Mouse (Mus musculus) kidney, embryonic 15.5 days (tissue): Measurements from ENCODE around the gene Mb21d2. TPM values are rescaled to one million over a fixed set of nuclear protein-coding genes. Genes with fewer than 3 reads are reported as not detected.

Experiments used
- ATAC-seq: fragments of 200-750 bp; cut with Nextera tagmentation; replicated peaks from 2 replicates; pipeline ENCODE4 v1.8.0; 2017; ENCODE audit warnings: moderate TSS enrichment; ENCODE audit not compliant: low FRiP score
- H3K27ac ChIP-seq: fragments of 300-500 bp; sonication (generic); 2 replicates; pipeline ENCODE4 v1.5.1; 2015; ENCODE audit warnings: mild to moderate bottlenecking, inconsistent platforms
- H3K27me3 ChIP-seq: fragments of 300-500 bp; sonication (generic); 2 replicates; pipeline ENCODE4 v1.6.1; 2015; ENCODE audit warnings: inconsistent platforms
- H3K36me3 ChIP-seq: fragments of 300-500 bp; sonication (generic); 2 replicates; pipeline ENCODE4 v1.6.1; 2015; ENCODE audit warnings: inconsistent platforms
- H3K4me1 ChIP-seq: fragments of 300-500 bp; sonication (generic); 2 replicates; pipeline ENCODE4 v1.6.1; 2015; ENCODE audit warnings: inconsistent platforms
- H3K4me2 ChIP-seq: fragments of 300-500 bp; sonication (generic); 2 replicates; pipeline ENCODE4 v1.6.1; 2015; ENCODE audit warnings: moderate library complexity, mild to moderate bottlenecking, inconsistent platforms
- H3K4me3 ChIP-seq: fragments of 300-500 bp; sonication (generic); replicated peaks from 2 replicates; pipeline ENCODE4 v1.5.1; 2015; ENCODE audit warnings: mild to moderate bottlenecking, inconsistent platforms
- H3K9ac ChIP-seq: fragments of 300-500 bp; sonication (generic); 2 replicates; pipeline ENCODE4 v1.6.1; 2015; ENCODE audit warnings: mild to moderate bottlenecking, inconsistent platforms
- H3K9me3 ChIP-seq: fragments of 300-500 bp; sonication (generic); replicated peaks from 2 replicates; pipeline ENCODE4 v1.6.1; 2016; ENCODE audit warnings: inconsistent platforms
- WGBS: fragments of 180-500 bp; shearing (Covaris S2); methylation state at CpG from one replicate; pipeline ENCODE4 v1.1.7; 2015; ENCODE audit warnings: mixed read lengths; 5-methylcytosine and 5-hydroxymethylcytosine counted together
- polyA plus RNA-seq: library from polyadenylated mRNA; unstranded; fragments of >200 nt; fragmentation: Nextera tagmentation; extraction: Ambion mirVana; gene quantifications from 2 replicates; pipeline ENCODE4 v1.2.1, GENCODE M21; 2015

The Mb21d2 gene
- polyA plus RNA-seq, 1 experiment from 2014 or later: 6.7 TPM

DNA sequence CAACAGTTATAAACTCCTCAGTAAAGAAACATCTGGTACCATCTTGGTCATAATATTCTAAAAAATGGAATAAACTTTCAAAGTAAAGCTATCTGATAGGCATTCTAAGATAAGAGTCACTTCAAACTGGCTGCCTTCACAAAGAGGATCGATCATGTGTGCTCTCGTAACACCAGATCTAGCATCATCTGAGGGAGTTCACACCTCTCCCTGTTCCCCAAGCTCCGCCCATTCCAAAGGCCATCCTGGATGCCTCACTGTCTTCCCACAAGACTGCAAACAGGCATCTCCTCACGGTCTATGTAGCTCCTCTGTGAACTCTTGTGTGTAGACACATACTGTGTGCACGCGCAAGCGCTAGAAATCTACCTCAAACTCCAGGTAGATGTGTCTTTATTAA lies 32.9 kb downstream of the Mb21d2 start:
- Histone ChIP-seq H3K9ac (no peak overlapping the region), H3K36me3 (no peaks in the 10 kb centered on the region), H3K27ac (no peak overlapping the region), H3K4me1 (peaks cover 39% of the 10 kb centered on the region), H3K27me3 (no peaks in the 10 kb centered on the region), H3K4me2 (no peak overlapping the region), H3K9me3 (no peaks in the 10 kb centered on the region), H3K4me3 (no peak overlapping the region)
- no peak for ATAC-seq
- WGBS: 94% methylated on average over 7 of the region's 7 CpGs

DNA sequence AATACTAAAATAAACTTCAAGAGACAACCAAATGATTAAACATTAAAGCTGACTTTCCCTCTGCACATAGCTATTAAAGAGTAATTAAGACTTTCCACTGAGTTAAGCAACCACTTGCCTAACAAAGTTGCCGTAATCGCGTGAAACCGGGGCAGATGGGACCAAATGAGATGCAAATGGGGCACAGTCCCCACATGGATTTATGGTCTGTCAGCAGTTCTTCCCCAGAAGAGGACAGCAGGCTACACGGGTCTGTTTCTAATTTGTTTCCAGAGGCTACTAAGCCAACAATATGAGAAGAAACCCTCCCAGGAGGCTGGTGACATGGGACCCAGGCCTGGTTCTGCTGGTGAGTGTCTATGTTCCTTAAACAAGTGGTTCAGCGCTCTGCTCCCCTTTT lies 34.6 kb downstream of the Mb21d2 start:
- H3K27ac ChIP-seq: no peak overlapping the region
- peaks cover 50% of the 10 kb centered on the region for H3K4me1 ChIP-seq
- H3K9ac ChIP-seq: no peak overlapping the region
- H3K4me3 ChIP-seq: no peak overlapping the region
- peaks cover 3% of the 10 kb centered on the region; the same call in 1 of the 2 replicates for H3K9me3 ChIP-seq
- H3K36me3 ChIP-seq: peaks cover 2% of the 10 kb centered on the region
- 52% methylated on average over 6 of the region's 6 CpGs for WGBS
- no peak overlapping the region for H3K4me2 ChIP-seq
- no peak for ATAC-seq
- no peaks in the 10 kb centered on the region for H3K27me3 ChIP-seq

DNA sequence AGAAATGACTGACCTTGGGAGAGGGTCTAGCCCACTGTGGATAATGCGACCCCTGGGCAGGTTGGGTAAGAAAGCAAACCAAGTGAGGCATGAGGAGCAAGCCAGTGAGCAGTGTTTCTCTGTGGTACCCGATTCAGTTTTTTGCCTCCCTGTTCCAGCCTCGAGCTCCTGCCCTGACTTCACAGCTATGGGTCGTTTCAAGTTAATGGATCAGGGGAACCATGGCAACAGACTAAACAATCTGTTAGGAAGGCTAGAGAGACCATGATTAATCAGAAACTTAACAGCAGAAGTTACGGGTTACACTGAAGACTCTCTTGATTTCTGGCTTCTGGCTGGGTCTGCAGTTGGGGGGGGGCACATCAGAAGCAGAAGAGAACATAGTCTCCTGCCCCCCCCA lies 36.2 kb downstream of the Mb21d2 start:
- no peak overlapping the region for H3K4me3 ChIP-seq
- H3K27ac ChIP-seq: no peak overlapping the region
- no peak overlapping the region for H3K9ac ChIP-seq
- H3K36me3 ChIP-seq: peaks cover 6% of the 10 kb centered on the region
- no peak overlapping the region for H3K4me2 ChIP-seq
- no peak for ATAC-seq
- peaks cover 38% of the 10 kb centered on the region for H3K4me1 ChIP-seq
- WGBS: 25% methylated on average over 5 of the region's 5 CpGs
- H3K9me3 ChIP-seq: peaks cover 6% of the 10 kb centered on the region; the same call in 1 of the 2 replicates
- no peaks in the 10 kb centered on the region for H3K27me3 ChIP-seq

DNA sequence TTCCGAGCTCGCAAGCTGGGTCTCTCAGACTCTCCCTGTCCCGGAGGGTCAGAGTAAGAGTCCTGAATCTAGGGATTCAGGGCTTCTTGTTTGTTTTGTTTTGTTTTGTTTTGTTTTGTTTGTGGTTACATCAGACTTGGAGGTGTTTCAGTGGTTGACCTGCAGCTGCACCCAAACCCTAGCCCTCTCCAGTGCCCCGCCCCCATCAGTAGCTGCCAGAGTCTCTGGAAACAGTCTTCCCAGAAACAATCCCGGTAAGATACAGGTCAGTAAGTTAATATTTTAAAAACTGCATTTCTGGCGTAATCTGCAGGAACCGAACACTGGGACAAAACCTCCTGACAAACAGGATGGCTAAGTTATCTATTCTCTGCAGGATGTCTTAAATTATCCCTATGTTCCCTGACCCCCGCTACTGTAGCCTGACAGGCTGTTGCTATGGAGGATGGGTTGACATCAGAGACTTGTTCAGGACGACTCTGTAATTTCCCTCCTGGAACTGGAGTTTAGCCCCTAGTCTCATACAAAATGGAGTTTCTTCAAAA lies 43.2 kb downstream of the Mb21d2 start:
- no peak overlapping the region for H3K27ac ChIP-seq

DNA sequence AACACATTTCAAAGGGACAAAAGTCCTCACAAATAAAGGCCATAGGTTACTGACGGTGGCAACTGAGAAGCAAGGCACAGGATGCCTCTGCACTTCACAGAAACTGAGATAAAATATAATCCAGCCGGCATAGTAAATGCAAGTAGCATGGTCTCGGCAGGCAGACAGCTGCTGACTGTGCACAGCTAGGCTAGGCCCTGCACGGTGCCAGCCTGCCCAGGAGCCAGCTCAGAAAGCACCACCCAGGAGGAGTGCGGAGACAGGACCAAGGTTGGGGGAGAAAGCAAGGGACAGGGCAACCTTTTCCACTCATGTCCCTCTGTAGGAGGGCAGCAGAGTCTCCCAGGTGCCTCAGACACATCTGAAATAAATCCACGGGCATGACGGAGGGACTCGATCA lies 44.0 kb downstream of the Mb21d2 start:
- no peaks in the 10 kb centered on the region for H3K27me3 ChIP-seq
- peaks cover 43% of the 10 kb centered on the region for H3K4me1 ChIP-seq
- no peak overlapping the region for H3K9ac ChIP-seq
- ATAC-seq: no peak
- H3K36me3 ChIP-seq: peaks cover 6% of the 10 kb centered on the region
- 89% methylated on average over 8 of the region's 8 CpGs for WGBS
- H3K9me3 ChIP-seq: peaks cover 6% of the 10 kb centered on the region; the same call in 1 of the 2 replicates
- no peak overlapping the region for H3K4me3 ChIP-seq
- H3K27ac ChIP-seq: no peak overlapping the region
- no peak overlapping the region for H3K4me2 ChIP-seq

More for the DNA sequence above, 43.2 kb downstream of the Mb21d2 start:
- WGBS: 58% methylated on average over 9 of the region's 9 CpGs
- Histone ChIP-seq H3K27me3 (no peaks in the 10 kb centered on the region), H3K36me3 (peaks cover 6% of the 10 kb centered on the region), H3K4me1 (peaks cover 43% of the 10 kb centered on the region), H3K4me3 (no peak overlapping the region), H3K9ac (no peak overlapping the region), H3K4me2 (no peak overlapping the region), H3K9me3 (peaks cover 6% of the 10 kb centered on the region; the same call in 1 of the 2 replicates)
- ATAC-seq: no peak

DNA sequence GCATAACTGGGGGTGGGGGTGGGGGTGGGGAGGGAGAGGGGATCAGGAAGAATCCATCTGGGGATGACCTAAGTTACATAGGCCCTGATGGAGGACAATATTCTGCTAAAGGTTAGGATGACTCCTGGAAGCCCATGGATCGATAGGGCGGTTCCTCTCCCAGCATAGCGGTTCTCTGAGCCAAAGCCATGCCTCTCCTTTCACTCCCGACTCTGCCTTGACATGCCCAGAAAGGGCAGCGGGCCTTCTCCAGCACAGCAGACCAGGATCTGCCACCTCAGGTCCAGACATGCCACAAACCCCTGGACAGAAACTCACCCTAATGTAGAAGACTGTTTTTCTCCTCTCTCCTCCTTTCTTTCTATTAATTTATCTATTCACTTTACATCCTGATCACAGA lies 44.8 kb downstream of the Mb21d2 start:
- Histone ChIP-seq H3K36me3 (peaks cover 2% of the 10 kb centered on the region), H3K4me1 (peaks cover 48% of the 10 kb centered on the region), H3K9me3 (peaks cover under 1% of the 10 kb centered on the region; the same call in 1 of the 2 replicates), H3K9ac (no peak overlapping the region), H3K27ac (no peak overlapping the region), H3K27me3 (no peaks in the 10 kb centered on the region), H3K4me3 (no peak overlapping the region), H3K4me2 (no peak overlapping the region)
- WGBS: 72% methylated on average over 5 of the region's 5 CpGs
- no peak for ATAC-seq

DNA sequence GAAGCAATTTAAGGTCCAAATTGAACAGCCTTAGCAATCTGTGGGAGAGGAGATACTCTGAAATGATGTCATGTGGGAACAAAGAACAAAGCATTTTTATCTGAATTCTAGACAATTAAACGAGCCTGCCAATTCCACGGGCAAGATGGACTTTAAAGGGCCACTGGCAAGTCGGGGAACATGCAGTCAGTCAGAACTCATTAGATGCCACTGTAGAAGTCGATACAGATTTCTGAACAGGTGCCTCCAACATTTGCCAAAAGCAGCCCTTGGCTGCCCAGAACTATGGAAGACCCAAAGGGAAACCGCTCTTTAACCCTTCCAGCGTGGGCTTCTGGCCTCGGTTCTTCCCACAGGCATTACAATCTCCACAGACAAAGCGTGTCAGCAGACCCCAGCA lies 45.8 kb downstream of the Mb21d2 start:
- H3K27ac ChIP-seq: no peak overlapping the region
- WGBS: 71% methylated on average over 8 of the region's 8 CpGs
- no peak for ATAC-seq

DNA sequence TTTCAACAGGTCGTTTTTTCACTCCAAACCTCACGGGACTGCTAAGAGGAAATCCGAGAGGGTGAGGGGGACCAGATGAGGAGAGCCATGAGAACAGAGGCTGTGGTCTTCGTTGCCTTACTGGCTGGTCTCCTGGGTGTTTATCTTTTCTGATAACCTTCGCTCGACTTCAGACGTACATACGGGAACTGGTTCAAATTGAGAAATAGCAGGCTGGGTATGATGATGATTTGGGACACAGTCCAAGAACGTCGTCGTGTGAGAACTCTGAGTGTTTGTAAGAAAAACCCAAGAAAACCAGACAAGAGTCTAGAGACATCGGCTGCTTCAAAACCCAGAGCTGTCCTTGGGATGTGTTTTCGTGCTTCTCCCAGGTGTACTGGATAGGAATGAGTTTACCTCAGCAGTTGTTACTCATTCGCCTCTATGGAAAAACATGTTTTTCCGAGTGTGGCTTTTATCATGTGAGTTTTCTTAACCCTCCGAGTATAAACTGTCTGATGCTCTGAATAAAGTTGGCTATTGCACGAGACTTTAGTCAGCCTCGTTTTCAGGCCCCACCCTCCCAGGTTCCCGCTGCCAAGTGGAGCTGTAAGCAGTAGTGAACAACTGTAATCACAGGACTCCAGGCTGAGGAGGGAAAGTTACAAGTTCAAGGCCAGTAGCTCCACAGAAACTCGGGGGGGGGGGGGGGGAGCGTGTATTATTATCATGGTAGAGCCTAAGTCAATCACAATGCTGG lies 46.6 kb downstream of the Mb21d2 start:
- WGBS: 54% methylated on average over 21 of the region's 21 CpGs
- H3K4me2 ChIP-seq: no peak overlapping the region
- H3K9me3 ChIP-seq: no peaks in the 10 kb centered on the region
- H3K4me1 ChIP-seq: peaks cover 52% of the 10 kb centered on the region
- no peaks in the 10 kb centered on the region for H3K36me3 ChIP-seq
- no peak overlapping the region for H3K27ac ChIP-seq
- H3K4me3 ChIP-seq: no peak overlapping the region
- H3K9ac ChIP-seq: no peak overlapping the region
- H3K27me3 ChIP-seq: no peaks in the 10 kb centered on the region
- no peak for ATAC-seq

More for the DNA sequence above, 45.8 kb downstream of the Mb21d2 start:
- H3K9me3 ChIP-seq: no peaks in the 10 kb centered on the region
- no peak overlapping the region for H3K9ac ChIP-seq
- H3K4me3 ChIP-seq: no peak overlapping the region
- H3K36me3 ChIP-seq: no peaks in the 10 kb centered on the region
- H3K27me3 ChIP-seq: no peaks in the 10 kb centered on the region
- H3K4me2 ChIP-seq: no peak overlapping the region
- H3K4me1 ChIP-seq: peaks cover 52% of the 10 kb centered on the region

DNA sequence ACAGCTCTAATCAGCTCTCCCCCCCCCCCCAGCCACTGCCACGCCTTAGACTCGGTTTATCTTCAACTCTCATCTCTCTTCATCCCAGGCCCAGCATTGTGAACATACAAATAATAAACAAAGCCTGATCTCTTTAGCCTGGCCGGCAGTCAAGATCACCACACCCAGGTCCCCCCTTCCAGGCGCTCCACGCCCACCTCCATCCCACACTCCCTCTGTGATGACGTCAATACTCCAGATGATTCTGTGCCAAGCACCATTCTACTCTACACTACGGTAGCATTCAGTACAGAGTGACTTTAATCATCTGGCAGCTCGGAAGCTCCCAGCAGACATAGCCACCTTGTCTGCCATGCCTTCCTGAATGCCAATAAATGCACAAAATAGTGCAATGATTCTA lies 47.7 kb downstream of the Mb21d2 start:
- Histone ChIP-seq H3K4me2 (0 out of 2 replicates have a peak overlapping the region, but pooled peaks have one; percentile 30), H3K27ac (no peak overlapping the region)
- ATAC-seq: no peak

DNA sequence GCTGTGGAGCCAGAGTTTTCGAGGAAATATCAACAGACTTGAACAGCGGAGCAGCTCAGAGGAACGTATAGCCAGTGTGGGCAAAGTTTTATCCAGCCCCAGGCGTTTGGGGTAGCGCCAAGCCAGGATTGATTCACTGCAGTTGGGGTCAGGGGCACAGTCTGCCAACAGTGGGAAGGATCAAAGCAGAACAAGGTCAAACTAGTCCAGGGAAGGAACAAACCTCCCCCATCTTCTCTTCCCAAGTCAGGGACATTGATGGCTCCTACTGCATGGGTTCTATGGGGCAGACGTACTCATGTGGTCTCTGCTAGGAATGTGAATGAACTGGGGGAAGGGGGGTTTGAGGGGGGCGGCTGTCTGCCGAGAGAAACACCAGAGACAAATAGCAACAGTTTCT lies 48.7 kb downstream of the Mb21d2 start:
- peak; percentile 82 for ATAC-seq
- peak overlapping the region; percentile 30 for H3K4me2 ChIP-seq
- no peaks in the 10 kb centered on the region for H3K9me3 ChIP-seq
- no peak overlapping the region for H3K4me3 ChIP-seq
- H3K9ac ChIP-seq: no peak overlapping the region
- peaks cover 46% of the 10 kb centered on the region for H3K4me1 ChIP-seq
- 8% methylated on average over 8 of the region's 8 CpGs for WGBS
- H3K27me3 ChIP-seq: no peaks in the 10 kb centered on the region
- no peaks in the 10 kb centered on the region for H3K36me3 ChIP-seq
- no peak overlapping the region for H3K27ac ChIP-seq

More for the DNA sequence above, 47.7 kb downstream of the Mb21d2 start:
- 58% methylated on average over 8 of the region's 8 CpGs for WGBS
- Histone ChIP-seq H3K36me3 (no peaks in the 10 kb centered on the region), H3K9ac (no peak overlapping the region), H3K4me3 (no peak overlapping the region), H3K27me3 (no peaks in the 10 kb centered on the region), H3K4me1 (peaks cover 56% of the 10 kb centered on the region), H3K9me3 (no peaks in the 10 kb centered on the region)

DNA sequence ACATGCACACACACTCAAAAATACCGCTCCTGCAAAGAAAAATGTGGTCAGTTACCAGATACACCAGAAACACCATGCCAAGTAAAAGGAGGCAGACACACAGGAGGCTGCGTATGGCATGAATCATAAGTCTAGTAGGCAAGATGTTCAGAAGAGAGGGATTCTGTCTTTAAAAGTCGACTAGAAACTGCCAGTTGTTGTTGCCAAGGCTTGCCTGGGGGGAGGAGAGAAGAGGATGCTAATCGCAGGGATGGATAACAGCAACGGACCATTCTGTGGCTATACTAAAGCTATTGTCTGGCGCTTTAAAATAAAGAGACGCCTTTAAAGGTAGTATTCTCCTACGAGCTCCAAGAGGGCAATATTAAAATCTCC lies 49.2 kb downstream of the Mb21d2 start:
- peaks cover 46% of the 10 kb centered on the region for H3K4me1 ChIP-seq
- H3K27ac ChIP-seq: no peak overlapping the region
- H3K4me2 ChIP-seq: peak overlapping the region; percentile 30; the same call in 1 of the 2 replicates
- 0 out of 2 replicates have a peak, but pooled peaks have one; percentile 4 for ATAC-seq
- 39% methylated on average over 8 of the region's 8 CpGs for WGBS
- no peaks in the 10 kb centered on the region for H3K36me3 ChIP-seq
- no peak overlapping the region for H3K9ac ChIP-seq
- H3K4me3 ChIP-seq: no peak overlapping the region
- no peaks in the 10 kb centered on the region for H3K27me3 ChIP-seq
- no peaks in the 10 kb centered on the region for H3K9me3 ChIP-seq

DNA sequence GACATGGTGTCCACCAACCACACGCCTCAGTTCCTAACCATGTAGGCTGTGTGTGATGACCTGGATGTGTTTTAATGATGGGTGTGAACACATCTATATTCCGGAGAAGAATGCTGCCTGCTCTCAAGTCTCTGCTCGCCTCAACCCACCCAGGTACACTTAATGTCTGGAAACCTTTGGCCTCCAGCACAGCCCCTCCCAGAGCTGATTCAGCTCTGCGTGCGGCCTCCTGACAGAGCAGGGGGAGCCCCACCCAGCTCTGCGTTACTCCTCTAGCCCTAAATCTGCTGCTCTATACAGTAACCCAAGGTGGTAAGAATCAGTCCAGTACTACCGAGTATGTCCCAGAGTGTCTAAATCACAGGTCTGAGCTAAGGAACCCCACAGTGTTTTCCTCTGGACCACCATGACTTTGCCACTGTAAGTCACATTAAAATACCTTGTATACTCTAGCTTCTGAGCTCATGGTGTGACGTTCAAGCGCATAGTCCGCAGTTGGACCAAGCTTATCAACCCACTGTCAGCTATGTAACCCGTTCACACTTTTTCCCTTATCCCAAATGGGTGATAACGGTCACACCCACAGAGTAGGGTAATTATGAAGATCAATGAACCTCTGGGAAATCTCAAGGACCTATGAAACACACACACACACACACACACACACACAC lies 49.7 kb downstream of the Mb21d2 start:
- no peaks in the 10 kb centered on the region for H3K27me3 ChIP-seq
- H3K9ac ChIP-seq: no peak overlapping the region
- no peak overlapping the region for H3K4me3 ChIP-seq
- WGBS: 75% methylated on average over 12 of the region's 12 CpGs
- ATAC-seq: no peak
- no peak overlapping the region for H3K4me2 ChIP-seq
- H3K27ac ChIP-seq: no peak overlapping the region
- H3K9me3 ChIP-seq: no peaks in the 10 kb centered on the region
- H3K36me3 ChIP-seq: no peaks in the 10 kb centered on the region
- peaks cover 46% of the 10 kb centered on the region for H3K4me1 ChIP-seq
